Mouse (Mus musculus) neural tube, postnatal 0 days (tissue): Measurements from ENCODE around the gene Slc39a11. TPM values are rescaled to one million over a fixed set of nuclear protein-coding genes. Genes with fewer than 3 reads are reported as not detected.

Experiments used
- polyA plus RNA-seq: library from polyadenylated mRNA; unstranded; fragments of >200 nt; fragmentation: Nextera tagmentation; extraction: Ambion mirVana; gene quantifications from 2 replicates; pipeline ENCODE4 v1.2.1, GENCODE M21; 2015

The Slc39a11 gene
- 22.4 and 24.1 TPM in 2 replicates for polyA plus RNA-seq

GRCm38 (mm10) chr11:113649353-113650210 lies at the start of gene Slc39a11:
Gene Slc39a11 (minus strand): TSS chr11:113650079.

GRCm38 (mm10) chr11:113683957-113684706 lies 34.3 kb upstream of the Slc39a11 start, which contains the start of the genes Fam104a and D11Wsu47e:
Gene Fam104a (minus strand): TSS chr11:113684155.
Gene D11Wsu47e (plus strand): TSS chr11:113684412.

GRCm38 (mm10) chr11:113648690-113649352 lies 1.1 kb downstream of the Slc39a11 start, which contains the start of gene Cog1:
Gene Cog1 (plus strand): TSS chr11:113649169.

GRCm38 (mm10) chr11:113618672-113619419 lies 31.0 kb downstream of the Slc39a11 start, which contains the start of gene Sstr2:
Gene Sstr2 (plus strand): TSS chr11:113619342.

Other genes starting within 250 kb of the Slc39a11 start
- gene Sstr2, start 30.7 kb downstream of the Slc39a11 start, polyA plus RNA-seq = 16.9 and 18.7 TPM in 2 replicates
- gene Cog1, start 910 bp downstream of the Slc39a11 start, polyA plus RNA-seq = 26.8 and 27.8 TPM in 2 replicates
- 48.2 and 48.9 TPM in 2 replicates for gene Fam104a, start 34.1 kb upstream of the Slc39a11 start, polyA plus RNA-seq
- 18.4 and 19.5 TPM in 2 replicates for gene D11Wsu47e, start 34.3 kb upstream of the Slc39a11 start, polyA plus RNA-seq
- gene Cpsf4l, start 59.9 kb upstream of the Slc39a11 start, polyA plus RNA-seq = 0.13 and 0.34 TPM in 2 replicates
- 43.4 and 51.7 TPM in 2 replicates for gene Cdc42ep4, start 101.8 kb upstream of the Slc39a11 start, polyA plus RNA-seq